Mouse (Mus musculus) layer of hippocampus, adult 18-20 months (tissue): ENCODE measurements around the gene Bclaf3. TPM values are rescaled to one million over a fixed set of nuclear protein-coding genes. Genes with fewer than 3 reads are reported as not detected.
A peak's percentile ranks its signal among the peaks of the same experiment; 100 is the strongest.
"Not testable (repeated sequence)": the region's sequence is repeated elsewhere in the genome, so short reads cannot be mapped to it uniquely, and the experiment has no call there.

ENCODE experiments used
- DNase-seq, 2 experiments: peaks; one replicate each; pipeline ENCODE4 v3.0.0; 2022; ENCODE audit warnings: low spot score in 2 of 2
- long read RNA-seq: library from polyadenylated mRNA; stranded (forward); transcript quantifications from one replicate; pipeline ENCODE4 v2.0.0, GENCODE M21; 2021
- total RNA-seq, 2 experiments: library from RNA; stranded (reverse); gene quantifications; 2 replicates each; pipeline ENCODE4 v1.2.3; 2021

Gene Bclaf3
- total RNA-seq: 1 to 10 TPM; 7.8 to 9.3 TPM
- long read RNA-seq, transcript Bclaf3-202 (12 exons, 3,366 nt): major isoform, 5 of 13 reads
- long read RNA-seq, partial matches to known transcripts: 2 of 13 reads
- long read RNA-seq, other reads (novel, unspliced or antisense): 6 of 13 reads

GRCm38 (mm10) chrX:159526388-159526787 lies at the start of gene Bclaf3:
Gene Bclaf3 (plus strand): TSS chrX:159526688.
- no peak for DNase-seq

DNA sequence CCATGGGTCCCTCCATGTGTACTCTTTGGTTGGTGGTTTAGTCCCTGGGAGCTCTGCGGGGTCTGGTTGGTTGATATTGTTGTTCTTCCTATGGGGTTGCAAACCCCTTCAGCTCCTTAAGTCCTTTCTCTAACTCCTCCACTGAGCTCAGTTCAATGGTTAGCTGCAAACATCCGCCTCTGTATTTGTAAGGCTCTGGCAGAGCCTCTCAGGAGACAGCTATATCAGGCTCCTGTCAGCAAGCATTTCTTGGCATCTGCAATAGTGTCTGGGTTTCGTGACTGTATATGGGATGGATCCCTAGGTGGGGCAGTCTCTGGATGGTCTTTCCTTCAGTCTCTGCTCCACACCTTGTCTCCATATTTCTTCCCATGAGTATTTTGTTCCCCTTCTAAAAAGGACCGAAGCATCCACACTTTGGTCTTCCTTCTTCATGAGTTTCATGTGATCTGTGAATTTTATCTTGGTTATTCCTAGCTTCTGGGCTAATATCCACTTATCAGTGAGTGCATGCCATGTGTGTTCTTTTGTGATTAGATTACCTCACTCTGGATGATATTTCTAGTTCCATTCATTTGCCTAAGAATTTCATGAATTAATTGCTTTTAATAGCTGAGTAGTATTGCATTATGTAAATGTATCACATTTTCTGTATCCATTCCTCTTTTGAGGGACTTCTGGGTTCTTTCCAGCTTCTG lies 48.1 kb upstream of the Bclaf3 start:
- not testable (repeated sequence) for DNase-seq

DNA sequence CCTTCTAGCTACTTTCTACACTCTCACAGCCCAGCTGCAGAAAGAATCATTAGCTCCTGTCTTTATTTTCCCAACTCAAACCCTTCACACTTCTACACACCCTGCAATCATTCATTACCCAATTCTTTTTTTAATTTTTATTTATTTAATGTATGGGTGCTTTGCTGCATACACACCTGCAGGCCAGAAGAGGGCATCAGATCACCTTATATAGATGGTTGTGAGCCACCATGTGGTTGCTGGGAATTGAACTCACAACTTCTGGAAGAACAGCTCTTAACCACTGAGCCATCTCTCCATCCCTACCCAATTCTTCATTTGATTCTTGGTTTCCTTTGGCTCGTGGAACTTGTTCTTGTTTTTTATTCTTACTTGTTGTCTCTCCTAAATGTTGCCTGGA lies 42.2 kb upstream of the Bclaf3 start:
- no peak for DNase-seq

DNA sequence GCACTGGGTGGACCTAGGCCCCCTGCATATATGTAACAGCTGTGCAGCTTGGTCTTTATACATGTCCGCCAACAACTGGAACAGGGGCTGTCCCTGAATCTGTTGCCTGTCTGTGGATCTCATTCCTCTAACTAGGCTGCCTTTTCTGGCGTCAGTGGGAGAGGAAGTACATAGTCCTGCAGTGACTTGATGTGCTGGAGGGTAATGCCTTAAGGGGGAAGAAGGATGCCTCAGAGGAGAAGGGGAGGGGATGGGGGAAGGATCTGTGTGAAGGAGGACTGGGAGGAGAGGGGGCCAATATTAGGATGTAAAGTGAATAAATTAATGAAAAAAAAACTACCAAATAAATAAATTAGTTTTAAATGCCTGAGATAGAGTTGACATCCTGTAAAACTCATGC lies 23.3 kb upstream of the Bclaf3 start:
- DNase-seq: no peak

GRCm38 (mm10) chrX:159508331-159509036 lies 18.0 kb upstream of the Bclaf3 start:
- no peak for DNase-seq

DNA sequence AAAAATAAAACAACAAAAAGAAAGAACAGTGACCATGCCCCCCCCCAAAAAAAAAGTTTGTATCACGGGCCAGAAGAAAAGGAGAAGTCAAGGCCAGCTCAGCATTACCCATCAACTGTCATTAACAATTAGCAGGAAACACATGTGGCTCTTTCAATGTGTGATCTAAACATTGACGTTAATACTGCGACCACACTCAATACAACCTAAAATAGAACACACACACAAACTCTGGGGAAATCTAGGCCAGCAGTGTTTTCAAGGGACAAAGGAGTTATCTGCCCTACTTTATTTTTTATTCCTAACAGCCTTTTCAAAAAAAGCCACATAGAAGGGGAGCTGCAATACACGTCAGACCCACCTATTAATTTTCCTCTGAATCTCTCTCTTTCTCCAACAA lies 17.4 kb upstream of the Bclaf3 start:
- no peak for DNase-seq

- DNase-seq: no peak
Observed at GRCm38 (mm10) chrX:159509847-159510715, 16.4 kb upstream of the Bclaf3 start.

GRCm38 (mm10) chrX:159510716-159511051 lies 15.8 kb upstream of the Bclaf3 start:
- no peak for DNase-seq

DNA sequence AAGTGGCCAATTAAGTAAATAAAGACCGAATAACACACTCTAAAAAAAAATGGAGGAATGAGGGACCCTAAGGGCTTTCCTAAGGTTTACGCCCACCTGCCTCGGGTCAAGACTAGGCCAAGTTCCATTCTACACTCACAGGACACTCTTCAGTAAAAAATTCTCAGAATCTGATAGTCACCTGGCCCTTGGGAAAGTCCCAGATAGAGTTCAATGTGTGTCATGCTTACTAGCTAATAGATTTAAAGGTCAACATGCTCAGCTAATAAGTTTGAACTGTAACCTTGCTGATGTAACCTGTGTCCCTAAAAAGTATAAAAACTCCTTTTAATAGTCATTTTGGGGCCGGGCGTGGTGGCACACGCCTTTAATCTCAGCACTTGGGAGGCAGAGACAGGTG lies 10.9 kb upstream of the Bclaf3 start:
- DNase-seq: no peak

GRCm38 (mm10) chrX:159521780-159522179 lies 4.7 kb upstream of the Bclaf3 start:
- DNase-seq: no peak

- no peak for DNase-seq
Observed at GRCm38 (mm10) chrX:159522651-159523050, 3.8 kb upstream of the Bclaf3 start.

- DNase-seq: peak; percentile 94 to 95
Observed at GRCm38 (mm10) chrX:159532427-159532810, 5.9 kb downstream of the Bclaf3 start.

- DNase-seq: peak in 1 of 2 experiments; percentile 2
Observed at GRCm38 (mm10) chrX:159532811-159533462, 6.4 kb downstream of the Bclaf3 start.

DNA sequence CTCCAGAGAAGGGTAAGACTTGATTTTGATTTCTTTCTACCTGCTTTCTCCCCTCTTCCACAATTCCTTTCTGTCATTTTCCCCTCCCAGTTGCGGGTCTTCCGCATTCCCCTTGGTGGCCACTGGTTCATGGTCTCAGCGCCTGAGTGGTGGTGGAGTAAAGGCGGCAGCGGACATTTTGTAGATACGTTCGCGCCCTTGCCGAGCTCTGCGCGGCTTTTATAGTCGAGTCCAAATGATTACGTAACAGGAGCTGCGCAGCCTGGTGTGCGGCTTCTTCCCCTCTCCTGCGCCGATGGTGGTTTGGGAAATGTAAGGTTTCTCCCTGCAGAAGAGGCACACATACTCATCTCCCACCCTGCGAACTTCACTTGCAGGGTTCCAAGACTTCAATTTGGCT lies 15.4 kb downstream of the Bclaf3 start:
- no peak for DNase-seq

DNA sequence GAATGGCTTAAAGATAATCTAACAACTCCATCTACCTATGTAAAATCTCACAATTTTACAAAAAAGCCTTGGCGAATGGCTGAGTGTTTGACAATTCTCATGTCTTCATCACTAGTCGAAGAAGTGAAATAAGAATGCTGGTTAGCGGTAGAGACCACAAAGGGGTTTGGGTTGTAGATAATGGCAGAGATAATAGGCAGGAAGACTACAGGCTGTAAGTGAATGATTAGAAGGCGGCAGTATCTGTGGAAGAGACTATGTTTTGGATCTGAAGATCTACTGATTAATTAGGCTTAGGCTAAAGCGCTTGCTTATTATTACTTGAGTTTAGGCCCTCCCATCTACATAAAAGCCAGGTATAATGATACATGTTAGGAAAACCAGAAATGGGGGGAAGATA lies 20.6 kb downstream of the Bclaf3 start:
- DNase-seq: no peak

- DNase-seq: not testable (repeated sequence)
Observed at GRCm38 (mm10) chrX:159584738-159585137, 58.2 kb downstream of the Bclaf3 start.

DNA sequence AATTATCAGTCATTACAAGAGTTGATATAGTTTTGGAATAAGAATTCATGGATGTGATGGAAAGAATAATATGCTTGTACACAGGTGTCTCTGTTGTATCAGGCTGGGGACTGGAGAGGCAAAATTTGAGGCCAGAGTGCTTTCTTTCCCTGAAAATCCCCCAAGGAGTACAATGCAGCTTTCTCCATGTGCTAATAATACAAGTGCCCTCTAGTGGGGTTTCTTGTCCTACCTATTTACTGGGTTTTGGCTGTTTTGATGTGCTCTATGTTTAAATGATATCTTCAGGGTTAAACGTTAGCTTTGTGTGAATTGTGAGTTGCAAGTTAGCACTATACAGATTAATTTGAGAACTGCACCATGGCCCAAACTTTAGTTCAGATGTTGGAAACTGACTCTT lies 65.1 kb downstream of the Bclaf3 start:
- no peak for DNase-seq

DNA sequence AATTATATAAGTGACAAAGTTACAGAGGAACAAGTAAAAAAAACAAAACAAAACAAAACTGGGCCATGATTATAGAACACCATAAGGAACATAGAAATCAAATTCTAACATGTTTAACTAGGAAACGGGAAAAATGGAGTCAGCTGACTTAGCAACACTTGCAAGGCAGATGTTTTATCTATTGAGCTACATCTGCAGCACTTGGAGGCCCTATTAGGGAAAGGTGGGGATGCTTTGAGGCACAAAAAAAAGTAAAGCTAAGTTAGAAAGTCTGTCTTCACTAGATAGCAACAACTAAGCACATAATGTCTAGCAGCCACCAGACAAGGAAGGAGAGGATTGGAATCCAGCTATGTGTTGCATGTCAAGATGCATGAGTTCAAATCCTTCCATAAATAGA lies 71.0 kb downstream of the Bclaf3 start:
- DNase-seq: no peak

DNA sequence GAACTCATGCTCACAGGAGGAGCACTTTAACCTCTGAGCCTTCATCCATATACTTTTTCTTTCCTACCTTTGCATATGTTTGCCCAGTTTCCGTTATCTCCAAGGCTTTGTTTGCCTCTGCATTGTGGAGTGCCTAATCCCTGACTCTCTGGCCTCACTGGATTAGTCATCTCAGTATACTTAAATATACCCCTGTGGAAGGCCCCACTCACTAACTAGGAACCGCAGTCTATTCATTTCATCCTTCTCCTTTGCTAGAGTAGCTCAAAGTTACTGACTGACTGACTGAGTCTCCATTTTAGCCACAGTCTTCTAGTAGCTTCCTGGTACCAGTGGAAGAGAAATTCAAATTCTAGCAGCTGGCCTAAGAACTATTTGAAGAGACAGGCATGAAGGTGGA lies 78.3 kb downstream of the Bclaf3 start:
- no peak for DNase-seq

DNA sequence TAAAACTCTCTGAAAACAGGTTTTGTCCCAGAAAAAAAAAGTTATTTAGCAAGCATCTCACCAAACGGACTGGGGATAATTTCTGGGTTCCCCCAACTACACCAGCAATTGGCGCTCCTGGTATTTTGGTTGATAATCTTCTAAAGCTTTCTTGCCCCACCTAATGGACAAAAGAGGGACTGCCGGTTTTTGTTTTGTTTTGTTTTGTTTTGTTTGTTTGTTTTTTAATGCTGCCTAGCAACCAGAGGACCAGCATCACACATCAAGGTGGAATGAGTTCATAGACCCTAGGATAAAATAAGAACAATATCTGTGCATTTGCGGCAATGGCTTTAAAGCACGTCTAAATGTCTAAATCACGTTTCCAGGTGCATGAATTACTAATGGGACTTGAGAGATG lies 80.4 kb downstream of the Bclaf3 start:
- peak in 1 of 2 experiments; percentile 12 for DNase-seq

GRCm38 (mm10) chrX:159626208-159626906 lies 99.9 kb downstream of the Bclaf3 start:
- DNase-seq: peak; percentile 3 to 55
